Mouse (Mus musculus) limb, embryonic 14.5 days (tissue): Measurements from ENCODE around the gene Slc8a3. TPM values are rescaled to one million over a fixed set of nuclear protein-coding genes. Genes with fewer than 3 reads are reported as not detected.

Experiments used
- ATAC-seq: fragments of 200-750 bp; cut with Nextera tagmentation; 2 replicates; pipeline ENCODE4 v1.8.0; 2017; ENCODE audit warnings: low read depth, moderate number of reproducible peaks, moderate TSS enrichment; ENCODE audit not compliant: low FRiP score
- DNase-seq: peaks from one replicate; pipeline ENCODE4 v3.0.0-alpha.2; 2015; ENCODE audit warnings: low spot score
- H3K27ac ChIP-seq: fragments of 300-500 bp; sonication (generic); replicated peaks from 2 replicates; pipeline ENCODE4 v1.5.1; 2014; ENCODE audit warnings: low read depth, mild to moderate bottlenecking, low read length, moderate library complexity, mixed read lengths
- H3K27me3 ChIP-seq: fragments of 300-500 bp; sonication (generic); 2 replicates; pipeline ENCODE4 v1.6.1; 2014; ENCODE audit warnings: low read length, mixed read lengths; ENCODE audit not compliant: control insufficient read depth, insufficient read depth
- H3K36me3 ChIP-seq: fragments of 300-500 bp; sonication (generic); 2 replicates; pipeline ENCODE4 v1.6.1; 2014; ENCODE audit warnings: mild to moderate bottlenecking, low read length, moderate library complexity, mixed read lengths; ENCODE audit not compliant: control insufficient read depth, insufficient read depth
- H3K4me1 ChIP-seq: fragments of 300-500 bp; sonication (generic); 2 replicates; pipeline ENCODE4 v1.6.1; 2014; ENCODE audit warnings: antibody characterized with exemption, low read length, mixed read lengths; ENCODE audit not compliant: control insufficient read depth, insufficient read depth
- H3K4me2 ChIP-seq: fragments of 300-500 bp; sonication (generic); replicated peaks from 2 replicates; pipeline ENCODE4 v1.6.1; 2014; ENCODE audit warnings: low read depth, mild to moderate bottlenecking, low read length, moderate library complexity; ENCODE audit not compliant: severe bottlenecking
- H3K4me3 ChIP-seq: fragments of 300-500 bp; sonication (generic); replicated peaks from 2 replicates; pipeline ENCODE4 v1.5.1; 2014; ENCODE audit warnings: low read length
- H3K9ac ChIP-seq: fragments of 300-500 bp; sonication (generic); 2 replicates; pipeline ENCODE4 v1.6.1; 2014; ENCODE audit warnings: mild to moderate bottlenecking, low read depth, low read length, moderate library complexity; ENCODE audit not compliant: severe bottlenecking
- H3K9me3 ChIP-seq: fragments of 300-500 bp; sonication (generic); 2 replicates; pipeline ENCODE4 v1.6.1; 2016; ENCODE audit warnings: low read length; ENCODE audit not compliant: control insufficient read depth
- POLR2A ChIP-seq: fragments of 200-500 bp; IDR thresholded peaks from 2 replicates; pipeline ENCODE4 v1.8.0; 2012; ENCODE audit warnings: inconsistent platforms, mild to moderate bottlenecking, moderate library complexity, borderline replicate concordance; ENCODE audit not compliant: insufficient read depth, insufficient read length; ENCODE audit errors: extremely low read depth
- WGBS: fragments of 180-500 bp; shearing (Covaris S2); extraction: QIAGEN DNeasy Blood & Tissue Kit; methylation state at CpG from one replicate; pipeline ENCODE4 v1.1.7; 2014; 5-methylcytosine and 5-hydroxymethylcytosine counted together
- polyA plus RNA-seq, 2 experiments: library from polyadenylated mRNA; depleted of rRNA in 1 of 2; stranded (reverse) in 1 of 2; unstranded in 1 of 2; fragments of >200 nt; fragmentation: Nextera tagmentation in 1 of 2; extraction: Ambion mirVana in 1 of 2; gene quantifications; 2 replicates each; pipeline versions ENCODE4 v1.2.1 to v1.2.3; 2012 to 2014

Gene Slc8a3
- polyA plus RNA-seq, 2 experiments: 2.5 to 4.2 TPM

DNA sequence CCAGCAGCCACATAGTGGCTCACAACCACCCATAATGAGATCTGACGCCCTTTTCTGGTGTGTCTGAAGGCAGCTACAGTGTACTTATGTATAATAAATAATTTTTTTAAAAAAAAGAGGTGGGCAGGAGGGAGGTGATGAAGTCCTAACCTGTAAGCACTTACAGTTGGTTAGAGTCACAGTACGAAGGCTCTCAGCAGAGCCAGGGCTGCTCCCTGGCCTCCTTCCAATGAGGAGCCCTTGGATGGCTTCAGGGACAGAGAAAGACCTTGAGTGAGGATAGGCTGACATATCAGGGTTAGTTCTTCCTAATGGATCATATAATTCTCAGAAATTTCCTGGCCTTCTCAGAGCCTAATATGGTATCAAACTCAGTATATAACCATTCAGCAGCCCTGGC is 171.7 kb downstream of the Slc8a3 start:
- no peak for TF ChIP-seq POLR2A
- H3K4me3 ChIP-seq: no peak overlapping the region
- no peaks in the 10 kb centered on the region for H3K27me3 ChIP-seq
- no peak for DNase-seq
- H3K9me3 ChIP-seq: no peaks in the 10 kb centered on the region
- H3K4me2 ChIP-seq: no peak overlapping the region
- no peak for ATAC-seq
- 85% methylated on average over 2 of the region's 2 CpGs for WGBS
- H3K36me3 ChIP-seq: no peaks in the 10 kb centered on the region
- H3K27ac ChIP-seq: no peak overlapping the region
- no peak overlapping the region for H3K9ac ChIP-seq
- H3K4me1 ChIP-seq: peaks cover 4% of the 10 kb centered on the region; the same call in 1 of the 2 replicates

GRCm38 (mm10) chr12:81160831-81161230 is 172.1 kb downstream of the Slc8a3 start:
- DNase-seq (no peak), ATAC-seq (no peak)
- Histone ChIP-seq H3K27ac (no peak overlapping the region), H3K9me3 (no peaks in the 10 kb centered on the region), H3K36me3 (no peaks in the 10 kb centered on the region), H3K4me2 (no peak overlapping the region), H3K9ac (no peak overlapping the region), H3K4me3 (no peak overlapping the region), H3K27me3 (no peaks in the 10 kb centered on the region), H3K4me1 (no peaks in the 10 kb centered on the region)
- WGBS: 68% methylated on average over 5 of the region's 5 CpGs
- no peak for TF ChIP-seq POLR2A

- H3K27me3 ChIP-seq: no peaks in the 10 kb centered on the region
- TF ChIP-seq POLR2A: no peak
- no peak overlapping the region for H3K9ac ChIP-seq
- H3K4me3 ChIP-seq: no peak overlapping the region
- WGBS: 39% methylated on average over 3 of the region's 3 CpGs
- H3K27ac ChIP-seq: no peak overlapping the region
- no peak overlapping the region for H3K4me2 ChIP-seq
- ATAC-seq (no peak), DNase-seq (no peak)
- H3K36me3 ChIP-seq: no peaks in the 10 kb centered on the region
- H3K4me1 ChIP-seq: no peaks in the 10 kb centered on the region
- H3K9me3 ChIP-seq: no peaks in the 10 kb centered on the region
Observed at GRCm38 (mm10) chr12:81160425-81160824, 172.6 kb downstream of the Slc8a3 start.

GRCm38 (mm10) chr12:81159947-81160346 is 173.0 kb downstream of the Slc8a3 start:
- WGBS: 71% methylated on average over 2 of the region's 2 CpGs
- Histone ChIP-seq H3K27me3 (no peaks in the 10 kb centered on the region), H3K9ac (no peak overlapping the region), H3K4me2 (no peak overlapping the region), H3K36me3 (no peaks in the 10 kb centered on the region), H3K27ac (no peak overlapping the region), H3K9me3 (no peaks in the 10 kb centered on the region), H3K4me3 (no peak overlapping the region), H3K4me1 (no peaks in the 10 kb centered on the region)
- no peak for TF ChIP-seq POLR2A
- ATAC-seq (no peak), DNase-seq (no peak)

GRCm38 (mm10) chr12:81156841-81157240 is 176.1 kb downstream of the Slc8a3 start:
- Histone ChIP-seq H3K27ac (no peak overlapping the region), H3K9ac (no peak overlapping the region), H3K4me3 (no peak overlapping the region), H3K27me3 (no peaks in the 10 kb centered on the region), H3K9me3 (no peaks in the 10 kb centered on the region), H3K4me2 (no peak overlapping the region), H3K4me1 (no peaks in the 10 kb centered on the region), H3K36me3 (no peaks in the 10 kb centered on the region)
- DNase-seq (no peak), ATAC-seq (no peak)
- no peak for TF ChIP-seq POLR2A
- WGBS: 68% methylated on average over 8 of the region's 8 CpGs

- no peak overlapping the region for H3K4me2 ChIP-seq
- no peaks in the 10 kb centered on the region for H3K27me3 ChIP-seq
- no peak for TF ChIP-seq POLR2A
- ATAC-seq (no peak), DNase-seq (no peak)
- H3K9ac ChIP-seq: no peak overlapping the region
- H3K4me1 ChIP-seq: no peaks in the 10 kb centered on the region
- WGBS: 78% methylated on average over 6 of the region's 6 CpGs
- H3K27ac ChIP-seq: no peak overlapping the region
- no peak overlapping the region for H3K4me3 ChIP-seq
- no peaks in the 10 kb centered on the region for H3K9me3 ChIP-seq
- H3K36me3 ChIP-seq: no peaks in the 10 kb centered on the region
Observed at GRCm38 (mm10) chr12:81155675-81156074, 177.3 kb downstream of the Slc8a3 start.
